Mouse (Mus musculus): Measurements from ENCODE around the gene Itih5.

DNA sequence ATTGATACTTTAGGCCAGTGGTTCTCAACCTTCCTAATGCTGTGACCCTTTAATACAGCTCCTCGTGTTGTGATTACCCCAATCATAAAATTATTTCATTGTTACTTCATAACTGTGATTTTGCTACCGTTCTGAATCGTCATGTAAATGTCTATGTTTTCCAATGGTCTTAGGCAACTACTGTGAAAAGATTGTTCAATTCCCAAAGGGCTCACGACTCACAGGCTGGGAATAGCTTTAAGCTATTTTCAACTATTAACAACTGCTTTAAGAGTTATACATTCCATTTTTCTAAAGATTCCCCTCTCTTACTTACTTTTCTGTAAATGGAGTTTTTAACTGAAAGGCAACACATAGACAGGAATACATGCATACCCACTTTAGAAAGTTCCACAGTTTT is 8.6 kb downstream of the Itih5 start:
- no peak for TF ChIP-seq EP300 (IDR thresholded peaks at IDR 0.05; ENCODE audit: insufficient read depth, low read depth, low read length)
- no peak for TF ChIP-seq CTCF (IDR thresholded peaks at IDR 0.05)
- TF ChIP-seq POLR2A (IDR thresholded peaks at IDR 0.05; ENCODE audit: insufficient read depth, low read depth, low read length), result no peak
